Mouse (Mus musculus) regulatory T cell (primary cell): ENCODE measurements at regions not wholly inside any gene's neighbourhood (a gene's known extent, or its start where the extent isn't known, plus 50 kb on each side); places are given as distances from the start of the nearest gene placed in this dataset.

ENCODE experiments used
- in situ Hi-C: fragments of 300-600 bp; cut with MboI, MseI; formaldehyde crosslinking; loops from one replicate; pipeline ENCODE4 v1.15.1; 2025; ENCODE audit warnings: high pct_unique_total_duplicates

DNA sequence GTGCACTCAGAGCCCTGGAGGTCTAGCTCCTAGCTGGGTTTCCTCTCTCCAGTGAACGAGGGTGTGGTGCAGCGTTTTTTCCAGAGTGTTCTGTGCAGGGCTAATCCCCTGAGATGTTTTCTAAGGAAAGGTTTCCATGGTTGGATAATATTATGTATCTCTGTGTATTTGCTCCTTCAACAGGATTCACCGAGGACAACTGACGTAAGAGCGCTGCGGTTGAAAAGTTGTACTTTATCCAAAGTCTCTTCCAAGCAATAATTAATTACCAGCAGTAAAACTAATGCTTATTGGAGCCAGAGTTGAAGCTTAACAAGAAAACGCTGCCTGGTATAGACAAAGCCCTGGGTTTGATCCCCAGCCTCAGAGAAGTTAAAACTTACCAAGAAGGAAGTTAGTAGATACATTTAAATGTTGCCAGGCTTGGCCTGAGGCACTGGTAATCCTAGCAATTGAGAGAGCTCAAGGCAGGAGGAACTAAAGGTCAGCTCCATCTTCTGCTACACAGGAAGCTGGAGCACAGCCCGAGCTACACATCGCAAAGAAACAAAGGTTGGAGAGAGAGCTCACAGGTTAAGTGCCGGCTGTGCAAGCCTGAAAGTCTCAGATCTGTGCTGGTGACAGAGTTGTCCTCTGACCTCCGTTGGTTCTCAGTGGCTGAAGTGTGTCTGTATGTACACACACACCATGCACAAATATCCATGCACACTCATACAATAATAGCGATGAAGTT, 51.2 kb upstream of the Rap1b start:
- in situ Hi-C loops: no loop called here

DNA sequence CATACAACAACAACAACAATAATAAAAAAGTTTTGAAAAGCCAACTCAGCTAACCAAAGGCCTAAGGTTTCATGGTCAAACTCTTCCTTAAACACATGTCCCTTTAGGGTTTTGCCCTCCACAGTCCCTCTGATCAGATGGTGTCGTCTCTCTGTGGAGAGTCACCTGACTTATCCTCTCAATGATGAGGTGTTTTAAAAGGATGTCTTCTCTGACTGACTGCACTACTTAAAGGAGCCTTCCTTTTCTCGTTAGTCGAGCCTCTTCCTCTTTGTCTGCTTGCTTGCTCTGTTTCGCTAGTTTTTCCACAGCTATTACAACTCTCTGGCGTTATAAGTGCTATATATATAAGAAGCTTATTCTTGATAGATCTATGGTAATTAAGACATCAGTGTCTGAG, 51.9 kb upstream of the Rap1b start:
- in situ Hi-C loops: no loop called here

DNA sequence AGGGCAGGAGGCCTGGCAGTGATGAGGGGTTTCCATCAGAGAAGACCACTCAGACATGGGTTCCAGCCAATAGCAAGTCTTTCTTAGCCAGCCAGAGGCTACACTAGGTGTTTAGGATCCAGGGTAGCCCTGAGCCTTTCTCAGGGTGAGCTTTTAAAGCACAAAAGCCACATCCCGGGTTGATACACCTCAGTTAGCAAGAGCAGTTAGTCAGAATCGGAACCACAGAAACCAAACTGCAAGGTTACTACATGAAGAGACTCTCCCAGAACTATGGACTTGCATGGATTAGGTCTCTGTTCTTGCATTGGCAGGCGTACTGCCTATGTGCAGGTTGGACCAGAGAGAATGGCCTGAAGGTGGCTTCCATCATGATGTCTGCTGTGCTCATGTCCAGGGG, 52.6 kb upstream of the Rap1b start:
- in situ Hi-C loops: no loop called here

DNA sequence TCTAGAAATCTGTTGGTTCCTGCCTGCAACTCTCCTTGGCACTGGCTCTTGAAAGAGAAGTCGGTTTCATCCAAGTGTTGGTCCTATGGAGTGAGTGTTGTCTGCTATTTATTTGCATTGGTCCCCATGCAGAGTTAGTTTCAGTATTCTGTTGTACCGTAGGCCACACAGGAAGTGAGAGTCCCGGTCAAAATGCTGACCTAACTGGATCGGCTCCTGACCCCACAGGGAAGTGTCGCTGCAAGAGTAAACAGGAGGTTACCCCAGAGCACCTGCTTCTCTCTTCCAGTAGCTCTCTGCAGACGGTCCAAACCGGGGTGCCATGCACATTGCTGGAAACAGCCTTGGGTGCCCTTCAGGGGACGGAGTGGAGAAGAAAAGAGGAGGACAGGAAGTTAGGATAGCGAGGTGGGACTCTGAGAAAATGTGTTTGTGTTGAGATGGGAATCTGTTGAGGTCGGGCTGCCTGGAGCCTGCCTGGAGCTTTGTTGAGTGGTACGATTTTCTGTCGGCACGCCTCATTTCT, 53.6 kb upstream of the Rap1b start:
- in situ Hi-C loops: no loop called here

DNA sequence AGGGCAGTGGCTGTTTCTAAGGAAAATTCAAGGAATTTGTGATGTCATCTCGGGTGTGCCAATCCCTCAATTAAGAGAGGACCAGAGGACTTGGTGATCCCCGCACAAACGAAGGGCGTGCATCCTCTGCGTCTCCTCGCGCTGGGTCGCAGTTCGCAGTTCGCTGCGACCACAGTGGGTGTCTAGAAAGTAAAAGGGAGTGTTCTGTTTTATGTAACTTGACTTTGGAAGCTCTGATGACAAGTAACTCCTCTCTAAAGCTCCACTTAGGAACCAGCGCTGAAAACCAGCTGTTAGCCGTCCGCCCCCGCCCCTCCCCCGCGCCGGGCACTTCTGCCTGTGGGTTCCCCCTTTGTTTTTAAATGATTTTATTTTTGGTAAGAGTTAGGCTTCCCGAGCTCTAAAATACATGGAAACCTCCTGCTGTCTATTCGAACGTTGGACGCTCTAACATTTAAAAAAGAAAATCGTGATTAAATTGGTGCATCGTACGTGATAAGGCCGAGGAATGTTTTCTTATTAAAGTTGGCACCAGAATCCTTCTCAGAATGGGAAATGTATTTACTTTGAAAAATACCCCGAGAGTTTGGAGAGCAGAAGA, 59.9 kb upstream of the Rap1b start:
- in situ Hi-C loops: loop anchor here (5.0 kb wide), 2 partner anchors 37 to 38 kb away; no protein-coding TSS in a partner anchor

DNA sequence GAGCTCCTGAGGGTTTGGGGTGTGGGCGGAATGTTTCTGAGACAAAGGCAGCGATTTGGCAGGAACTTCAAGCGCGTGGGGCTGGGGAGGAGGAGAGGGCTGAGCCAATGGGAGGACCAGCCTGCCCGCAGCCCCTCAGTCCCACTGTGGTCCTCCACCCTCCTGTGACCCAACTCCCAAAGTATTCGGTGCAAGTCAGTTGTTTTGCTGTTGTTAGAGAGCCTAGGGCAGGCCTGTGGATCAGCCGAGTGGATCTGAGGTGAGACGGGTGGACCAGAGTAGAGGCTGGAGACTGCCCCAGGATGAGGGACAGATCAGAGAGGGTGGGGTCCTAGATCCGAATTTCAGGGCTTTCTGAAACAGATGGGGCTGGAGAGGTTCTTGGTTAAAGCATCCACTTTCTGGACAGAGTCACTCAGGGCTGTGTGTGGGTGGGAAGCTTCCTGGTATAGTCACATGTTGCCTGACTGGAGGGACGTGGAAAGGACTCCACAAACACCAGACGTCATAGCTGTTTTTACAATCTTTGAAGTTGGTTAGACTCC, 60.5 kb upstream of the Rap1b start:
- in situ Hi-C loops: loop anchor here (5.0 kb wide), 2 partner anchors 36 to 39 kb away; no protein-coding TSS in a partner anchor

DNA sequence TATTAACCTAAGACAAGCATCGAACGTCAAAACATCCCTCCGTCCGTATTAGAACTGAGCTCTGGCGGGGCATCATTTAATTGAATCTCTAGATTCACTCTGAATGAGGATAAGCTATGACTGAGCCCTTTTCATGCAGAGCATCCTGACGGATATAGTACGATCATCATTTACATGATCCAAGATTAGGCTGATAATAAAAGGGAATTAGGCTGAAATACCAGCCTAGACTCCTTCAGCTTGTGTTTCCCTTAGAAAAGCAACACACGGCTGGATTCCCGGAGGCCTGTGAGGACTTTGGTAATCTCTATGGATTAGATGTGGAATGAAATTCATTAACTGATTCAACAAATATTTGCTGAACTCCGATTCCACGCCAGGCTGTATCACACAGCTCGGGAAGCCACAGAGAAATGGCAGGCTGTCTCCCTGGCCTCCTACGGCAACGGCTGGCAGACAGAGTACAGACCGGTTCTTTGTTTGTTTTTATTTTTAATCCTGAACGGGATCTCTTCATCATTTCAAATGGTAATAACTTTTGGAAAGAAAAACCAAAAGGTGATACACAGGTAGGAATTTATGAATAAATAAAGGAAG, 62.3 kb upstream of the Rap1b start:
- in situ Hi-C loops: loop anchor here (5.0 kb wide), 2 partner anchors 34 to 41 kb away; no protein-coding TSS in a partner anchor

DNA sequence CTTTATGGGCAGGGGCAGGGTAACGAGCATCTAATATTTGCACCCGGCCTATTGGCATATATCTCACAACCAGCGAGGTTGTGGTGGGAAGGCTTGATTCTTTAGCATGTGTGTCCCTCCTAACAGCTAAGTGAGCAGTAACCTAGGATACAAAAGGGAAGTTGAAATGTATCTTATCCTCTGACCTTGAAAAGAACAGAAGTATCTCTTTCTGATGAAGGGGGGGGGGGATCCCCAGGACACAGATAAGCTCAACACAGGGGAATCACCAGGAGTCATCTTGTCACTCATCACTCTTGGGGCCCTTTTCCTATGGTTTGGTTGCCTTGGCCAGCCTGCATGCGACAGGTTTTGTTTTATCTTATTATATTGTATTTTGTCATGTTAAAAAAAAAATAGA, 63.3 kb upstream of the Rap1b start:
- in situ Hi-C loops: loop anchor here (5.0 kb wide), 2 partner anchors 33 to 42 kb away; no protein-coding TSS in a partner anchor

DNA sequence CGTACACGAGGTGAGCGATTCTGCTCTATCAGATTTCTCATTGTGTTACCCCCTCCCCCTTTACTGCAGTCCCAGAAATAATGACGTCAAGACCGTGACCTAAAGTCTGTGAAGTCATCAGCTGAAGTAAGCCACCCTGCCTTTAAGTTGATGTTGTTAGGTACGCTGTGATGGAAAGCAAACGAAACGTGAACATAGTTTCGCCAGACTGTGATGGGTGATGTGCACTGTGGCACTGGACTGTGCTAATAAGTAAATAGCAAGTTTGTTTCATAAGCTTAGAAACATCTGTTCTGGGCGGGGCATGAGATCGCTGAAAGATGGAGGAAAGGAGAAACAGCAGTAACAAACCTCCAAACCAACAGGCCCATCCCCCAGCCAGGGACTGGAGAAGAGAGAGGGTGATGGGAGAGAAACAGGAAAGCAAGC, 64.0 kb upstream of the Rap1b start:
- in situ Hi-C loops: loop anchor here (5.0 kb wide), 2 partner anchors 32 to 43 kb away; no protein-coding TSS in a partner anchor

DNA sequence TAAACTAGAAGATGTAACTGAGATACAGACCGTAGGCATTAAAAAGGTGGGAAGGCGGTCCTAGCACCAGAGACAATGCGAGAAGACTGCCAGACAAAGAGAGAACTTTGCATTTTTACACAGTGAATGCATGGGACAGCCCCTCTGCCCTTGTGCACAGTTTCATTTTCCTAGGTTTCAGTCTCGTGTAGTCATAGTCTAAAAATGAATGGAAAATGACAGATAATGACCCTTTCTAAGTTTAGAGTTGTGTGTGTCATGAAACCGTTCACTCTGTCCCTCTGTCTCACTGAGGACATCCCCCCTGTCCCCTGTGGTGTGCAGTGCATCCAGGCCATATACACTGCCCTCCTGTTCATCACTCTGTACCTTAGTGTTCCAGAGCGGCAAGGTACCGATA, 64.6 kb upstream of the Rap1b start:
- in situ Hi-C loops: no loop called here

DNA sequence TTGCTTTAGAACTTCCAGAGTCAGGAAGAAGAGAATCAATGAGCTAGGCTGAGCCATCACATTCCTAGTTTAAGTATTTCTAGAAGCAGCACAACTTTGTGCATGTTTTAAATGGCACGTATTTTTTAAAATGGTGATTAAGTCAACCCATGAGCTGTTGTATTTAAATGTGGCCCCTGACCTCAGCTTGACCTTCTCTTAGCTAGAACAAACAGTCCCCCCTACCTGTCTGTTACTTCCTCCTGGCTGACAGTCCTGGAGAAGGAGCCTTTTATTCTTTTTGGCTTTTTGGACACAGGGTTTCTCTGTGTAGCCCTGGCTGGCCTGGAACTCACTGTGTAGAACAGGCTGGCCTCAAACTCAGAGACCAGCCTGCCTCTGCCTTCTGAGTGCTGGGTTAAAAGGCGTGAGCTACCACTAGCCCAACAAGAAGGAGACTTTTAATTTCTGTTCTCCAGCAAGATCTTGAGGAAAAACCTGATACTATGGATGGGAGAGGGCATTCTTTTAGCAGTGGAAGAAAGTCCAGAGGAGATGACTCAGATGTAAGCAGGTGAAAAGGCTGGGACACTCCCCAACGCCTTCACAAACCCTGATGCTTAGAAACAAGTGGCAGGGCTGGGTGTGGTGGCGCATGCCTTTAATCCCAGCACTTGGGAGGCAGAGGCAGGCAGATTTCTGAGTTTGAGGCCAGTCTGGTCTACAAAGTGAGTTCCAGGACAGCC, 69.3 kb upstream of the Rap1b start:
- in situ Hi-C loops: no loop called here

DNA sequence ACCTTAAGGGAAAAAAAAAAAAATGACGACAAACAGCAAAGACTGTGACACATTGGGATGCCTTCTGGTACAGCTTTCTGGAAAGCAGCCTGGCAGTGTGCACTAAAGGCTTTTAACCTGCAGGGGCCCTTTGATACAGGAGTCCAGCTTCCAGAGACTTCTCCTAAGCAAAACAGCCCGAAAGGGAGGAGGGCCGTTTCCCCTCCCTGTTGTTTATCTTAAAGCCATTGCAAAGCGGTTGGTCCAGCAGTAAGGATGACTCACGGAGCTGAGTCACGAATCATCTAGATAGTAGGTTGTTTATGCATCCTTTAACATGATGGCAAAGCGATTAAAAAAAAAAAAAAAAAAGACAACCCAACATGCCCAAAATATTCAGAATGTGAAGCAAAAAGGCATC, 70.4 kb upstream of the Rap1b start:
- in situ Hi-C loops: no loop called here

DNA sequence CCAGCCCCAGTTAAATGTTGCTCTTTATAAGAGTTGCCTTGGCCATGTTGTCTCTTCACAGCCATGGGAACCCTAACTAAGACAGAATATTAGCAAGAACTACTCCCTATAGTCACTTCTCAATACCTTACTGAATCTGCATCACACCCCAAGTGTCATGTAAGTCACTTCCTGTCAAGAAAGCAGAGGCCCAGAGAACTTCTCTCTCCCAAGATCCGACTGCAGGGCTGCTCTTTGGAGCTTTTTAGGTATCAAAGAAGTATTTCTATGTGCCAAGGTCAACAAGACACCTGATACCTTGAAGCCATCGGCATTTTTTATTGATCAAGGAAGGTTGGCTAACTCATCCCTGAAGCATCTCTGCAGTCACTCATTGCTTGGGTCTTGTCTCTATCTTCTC, 72.0 kb upstream of the Rap1b start:
- in situ Hi-C loops: no loop called here

DNA sequence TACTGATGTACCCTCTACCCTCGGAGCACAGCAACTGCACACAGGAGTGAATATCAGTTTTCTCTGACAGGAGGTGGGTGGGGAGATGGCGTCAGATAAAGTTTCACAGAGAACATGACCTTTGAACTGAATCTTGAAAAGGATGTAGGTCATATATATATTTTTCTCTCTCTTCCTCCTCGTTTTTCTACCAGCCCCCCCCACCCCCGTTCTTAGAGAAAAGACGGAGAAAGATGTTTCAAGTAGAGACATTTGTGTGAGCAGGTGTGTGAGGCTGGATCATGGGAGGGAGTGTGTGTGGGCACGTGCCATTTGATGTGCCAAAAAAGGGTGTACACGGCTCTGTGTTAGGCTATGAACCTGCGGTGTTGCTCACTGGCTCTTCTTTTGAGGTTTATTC, 72.8 kb upstream of the Rap1b start:
- in situ Hi-C loops: no loop called here

DNA sequence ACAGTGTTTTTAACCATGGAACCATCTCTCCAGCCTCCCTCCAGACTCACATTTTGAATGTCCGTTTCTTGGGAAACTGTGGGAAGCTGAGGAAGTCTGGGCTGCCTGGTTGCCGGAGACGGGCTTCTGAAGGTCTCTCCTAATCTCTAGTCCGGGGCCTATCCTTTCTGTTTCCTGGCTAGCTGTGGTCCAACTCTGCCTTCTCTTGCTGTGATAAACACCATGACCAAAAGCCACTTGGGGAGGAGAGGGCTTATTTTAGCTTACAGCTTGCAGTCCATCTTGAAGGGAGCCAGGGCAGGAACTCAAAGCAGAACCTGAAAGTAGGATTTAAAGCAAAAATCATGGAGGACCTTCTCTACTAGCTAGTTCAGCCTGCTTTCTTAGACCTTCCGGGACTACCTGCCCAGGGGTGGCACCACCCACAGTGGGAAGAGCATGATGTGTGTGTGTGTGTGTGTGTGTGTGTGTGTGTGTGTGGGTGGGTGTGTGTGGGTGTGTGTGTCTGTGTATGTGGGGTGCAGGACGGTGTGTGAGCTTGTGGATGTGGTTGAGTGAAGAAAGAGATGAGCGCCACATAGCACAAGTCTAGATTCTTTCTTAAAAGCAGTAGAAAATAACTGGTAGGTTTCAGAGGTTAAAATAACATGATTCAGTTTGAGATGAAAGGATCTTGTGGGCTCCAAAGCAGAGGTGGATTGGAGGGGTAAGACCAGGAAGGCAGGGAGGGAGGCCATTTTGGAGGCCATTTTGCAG, 73.5 kb upstream of the Rap1b start:
- in situ Hi-C loops: no loop called here

DNA sequence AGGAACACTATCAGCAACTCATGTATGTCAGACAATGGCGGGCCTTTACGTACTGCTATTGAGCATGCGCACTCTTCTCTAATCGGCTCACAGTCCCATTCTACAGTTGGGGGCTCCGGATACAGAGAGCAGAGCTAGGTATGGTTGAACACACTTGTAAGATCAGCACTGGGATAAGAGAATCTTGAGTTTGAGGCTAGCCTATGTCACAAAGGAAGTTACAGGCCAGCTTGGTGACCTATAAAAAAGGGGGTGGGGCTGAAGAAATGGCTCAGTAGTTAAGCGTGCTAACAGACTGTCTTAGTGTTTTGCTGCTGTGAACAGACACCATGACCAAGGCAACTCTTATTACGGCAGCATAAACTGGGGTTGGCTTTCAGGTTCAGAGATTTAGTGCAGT, 79.4 kb upstream of the Rap1b start:
- in situ Hi-C loops: no loop called here

DNA sequence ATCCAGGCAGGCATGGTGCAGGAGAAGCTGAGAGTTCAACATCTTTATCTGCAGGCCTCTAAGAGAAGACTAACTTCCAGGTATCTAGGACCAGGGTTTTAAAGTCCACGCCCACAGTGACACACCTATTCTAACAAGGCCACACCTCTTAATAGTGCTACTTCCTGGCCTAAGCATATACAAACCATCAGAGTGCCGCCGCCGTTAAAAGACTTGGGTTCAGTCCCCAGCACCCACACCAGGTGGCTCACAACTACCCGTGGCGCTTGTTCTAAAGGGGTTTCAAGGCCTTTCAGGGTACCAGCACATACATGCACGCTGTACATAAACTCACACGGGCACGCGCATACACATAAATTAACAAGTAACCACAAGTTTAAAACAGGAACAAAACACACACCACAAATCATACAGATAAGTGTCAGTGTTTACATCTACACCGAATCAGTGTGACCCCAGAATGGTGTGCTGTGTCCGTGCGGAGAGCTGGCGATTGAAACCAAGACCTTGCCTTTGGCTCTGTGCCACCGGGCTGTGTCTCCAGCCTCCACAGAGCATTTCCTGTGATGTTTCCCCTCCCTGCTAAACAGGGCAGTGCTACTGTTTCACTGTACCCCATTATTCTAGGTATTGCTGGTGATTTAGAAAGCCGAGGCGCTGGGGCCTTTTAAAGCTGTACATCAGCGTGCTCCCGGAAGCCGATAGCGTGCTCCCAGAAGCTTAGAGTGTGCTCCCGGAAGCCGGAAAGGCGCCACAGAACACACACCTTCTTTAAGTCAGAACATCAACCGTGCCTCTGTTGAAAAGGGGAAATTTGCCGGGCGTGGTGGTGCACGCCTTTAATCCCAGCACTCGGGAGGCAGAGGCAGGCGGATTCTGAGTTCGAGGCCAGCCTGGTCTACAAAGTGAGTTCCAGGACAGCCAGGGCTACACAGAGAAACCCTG, 80.0 kb upstream of the Rap1b start:
- in situ Hi-C loops: no loop called here

DNA sequence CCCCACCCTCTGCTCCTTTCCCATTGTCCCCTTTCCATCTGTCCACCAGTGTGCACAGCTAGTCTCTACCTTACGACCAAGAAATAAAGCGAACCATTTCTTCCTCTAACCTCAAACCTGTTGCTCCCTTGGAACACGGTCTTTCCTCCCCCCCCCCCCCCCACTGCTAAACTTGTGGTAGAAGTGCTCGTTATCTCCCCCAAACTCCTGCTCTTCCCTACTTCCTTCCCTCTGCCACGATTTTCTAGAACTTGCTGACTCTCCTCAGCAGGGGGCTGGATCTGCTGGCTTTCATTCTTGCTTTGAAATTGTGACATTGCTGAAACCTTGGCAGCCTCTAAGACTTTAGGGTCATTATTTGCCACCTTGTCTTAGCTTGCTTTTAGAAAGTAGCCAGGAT, 83.2 kb upstream of the Rap1b start:
- in situ Hi-C loops: no loop called here

DNA sequence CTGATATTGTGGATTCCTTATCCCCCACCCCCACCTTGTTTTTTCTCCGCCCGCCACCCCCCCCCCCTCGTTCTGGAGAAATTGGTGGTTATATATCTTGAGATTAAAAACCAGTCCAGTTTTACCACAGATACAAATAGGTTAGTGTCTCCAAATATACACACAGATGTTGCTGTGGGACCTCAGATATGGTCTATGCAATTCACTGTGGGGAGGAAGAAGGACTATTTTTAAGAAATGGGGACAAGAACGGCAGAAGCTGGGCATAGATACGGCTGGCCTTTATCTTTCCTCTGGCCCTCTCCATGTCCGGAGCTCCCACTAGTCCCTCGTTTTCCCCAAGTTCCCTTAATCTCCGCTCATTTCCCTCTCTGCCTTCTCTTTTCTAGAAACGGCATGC, 89.0 kb upstream of the Rap1b start:
- in situ Hi-C loops: no loop called here

DNA sequence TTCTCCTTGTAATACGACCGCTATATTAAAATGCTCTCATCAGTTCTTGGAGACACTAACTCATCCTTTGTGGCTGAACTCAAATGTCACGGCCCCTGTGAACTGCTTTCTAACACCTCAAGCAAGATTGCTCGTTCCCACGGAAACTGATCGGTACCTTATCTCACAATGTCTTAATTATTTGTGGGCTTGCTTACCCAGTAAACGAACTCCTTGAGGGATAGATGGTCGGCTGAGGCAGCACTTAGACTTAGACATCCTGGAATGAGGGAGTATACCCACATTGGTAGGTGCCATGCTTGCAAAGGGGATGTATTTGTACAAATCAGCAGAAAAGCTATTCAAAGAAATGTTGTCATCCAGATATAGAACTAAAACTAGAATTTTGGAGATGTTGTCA, 92.9 kb upstream of the Rap1b start:
- in situ Hi-C loops: no loop called here
